Mouse (Mus musculus) C2C12 (cell line): Measurements from ENCODE around the gene Smim23. TPM values are rescaled to one million over a fixed set of nuclear protein-coding genes. Genes with fewer than 3 reads are reported as not detected.

ENCODE experiments used
- H3K27me3 ChIP-seq: one replicate; pipeline ENCODE4 v1.6.1; 2011; ENCODE audit not compliant: control insufficient read depth, insufficient read depth, insufficient read length
- H3K36me3 ChIP-seq: one replicate; pipeline ENCODE4 v1.6.1; 2011; ENCODE audit not compliant: control insufficient read depth, insufficient read depth
- H3K4me3 ChIP-seq: one replicate; pipeline ENCODE4 v1.5.1; 2011; ENCODE audit warnings: mild to moderate bottlenecking, control low read depth; ENCODE audit not compliant: poor library complexity, insufficient read depth, severe bottlenecking
- H3K79me2 ChIP-seq: one replicate; pipeline ENCODE4 v1.6.1; 2011; ENCODE audit not compliant: control insufficient read depth, insufficient read depth
- H3K79me3 ChIP-seq: one replicate; pipeline ENCODE4 v1.6.1; 2011; ENCODE audit warnings: low read depth, control low read depth
- H3ac ChIP-seq: one replicate; pipeline ENCODE3; 2011; ENCODE audit warnings: low read depth; ENCODE audit not compliant: control insufficient read depth, insufficient read length
- CEBPB ChIP-seq: IDR thresholded peaks from one replicate; pipeline ENCODE4 v1.6.1; 2011; ENCODE audit warnings: low read depth, mild to moderate bottlenecking, control low read depth, moderate library complexity
- CTCF ChIP-seq: IDR thresholded peaks from one replicate; pipeline ENCODE4 v1.5.1; 2011; ENCODE audit not compliant: control insufficient read depth, insufficient read depth, insufficient read length
- FOSL1 ChIP-seq: IDR thresholded peaks from one replicate; pipeline ENCODE4 v1.8.0; 2011; ENCODE audit warnings: mild to moderate bottlenecking, low read length; ENCODE audit not compliant: poor library complexity, insufficient read depth, severe bottlenecking
- MAX ChIP-seq: IDR thresholded peaks from one replicate; pipeline ENCODE4 v1.6.1; 2011; ENCODE audit warnings: mild to moderate bottlenecking, control low read depth
- MYOD1 ChIP-seq: IDR thresholded peaks from one replicate; pipeline ENCODE4 v1.6.1; 2011; ENCODE audit warnings: low read depth; ENCODE audit not compliant: control insufficient read depth, insufficient read length
- MYOG ChIP-seq: IDR thresholded peaks from one replicate; pipeline ENCODE4 v1.6.1; 2011; ENCODE audit not compliant: control insufficient read depth, insufficient read length; ENCODE audit errors: extremely low read depth
- USF1 ChIP-seq: IDR thresholded peaks from one replicate; pipeline ENCODE4 v1.6.1; 2011; ENCODE audit warnings: low read depth, mild to moderate bottlenecking, control low read depth, moderate library complexity
- polyA plus RNA-seq: library from polyadenylated mRNA; unstranded; fragments of >200 nt; fragmentation: generic; extraction: Trizol; gene quantifications from one replicate; pipeline ENCODE4 v1.2.1, GENCODE M21; 2012; ENCODE audit warnings: missing spikeins

Smim23 gene
- polyA plus RNA-seq, 1 experiment, result not detected

- Histone ChIP-seq H3K36me3 (no peaks in the 10 kb centered on the region), H3K79me3 (no peaks in the 10 kb centered on the region), H3ac (no peak overlapping the region), H3K79me2 (no peaks in the 10 kb centered on the region), H3K4me3 (no peak overlapping the region), H3K27me3 (peaks cover 20% of the 10 kb centered on the region)
- TF ChIP-seq CTCF (no peak), MYOD1 (no peak), USF1 (no peak), MYOG (no peak), FOSL1 (no peak), MAX (no peak), CEBPB (no peak)
These were observed 38.2 kb downstream of the Smim23 start for GRCm38 (mm10) chr11:32786201-32786600.

GRCm38 (mm10) chr11:32785591-32786147 is 38.7 kb downstream of the Smim23 start:
- no peaks in the 10 kb centered on the region for H3K79me3 ChIP-seq
- peaks cover 20% of the 10 kb centered on the region for H3K27me3 ChIP-seq
- H3K4me3 ChIP-seq, result no peak overlapping the region
- no peaks in the 10 kb centered on the region for H3K36me3 ChIP-seq
- TF ChIP-seq FOSL1, result no peak
- TF ChIP-seq MYOG, result no peak
- TF ChIP-seq MYOD1, result no peak
- no peak for TF ChIP-seq CEBPB
- no peak for TF ChIP-seq CTCF
- no peak for TF ChIP-seq MAX
- no peak for TF ChIP-seq USF1
- H3K79me2 ChIP-seq, result no peaks in the 10 kb centered on the region
- H3ac ChIP-seq, result no peak overlapping the region

- no peak overlapping the region for H3ac ChIP-seq
- H3K36me3 ChIP-seq, result no peaks in the 10 kb centered on the region
- no peaks in the 10 kb centered on the region for H3K79me2 ChIP-seq
- H3K79me3 ChIP-seq, result no peaks in the 10 kb centered on the region
- H3K27me3 ChIP-seq, result peaks cover 20% of the 10 kb centered on the region
- H3K4me3 ChIP-seq, result no peak overlapping the region
- TF ChIP-seq MYOD1 (no peak), USF1 (no peak), MYOG (no peak), CEBPB (no peak), CTCF (no peak), FOSL1 (no peak), MAX (no peak)
These were observed 41.7 kb downstream of the Smim23 start for GRCm38 (mm10) chr11:32782724-32783123.

- Histone ChIP-seq H3K79me3 (no peaks in the 10 kb centered on the region), H3K27me3 (peaks cover 19% of the 10 kb centered on the region), H3ac (no peak overlapping the region), H3K79me2 (no peaks in the 10 kb centered on the region), H3K36me3 (no peaks in the 10 kb centered on the region), H3K4me3 (no peak overlapping the region)
- TF ChIP-seq CTCF, result no peak
- TF ChIP-seq CEBPB, result no peak
- no peak for TF ChIP-seq MYOG
- no peak for TF ChIP-seq FOSL1
- TF ChIP-seq MAX, result no peak
These were observed 42.6 kb downstream of the Smim23 start for GRCm38 (mm10) chr11:32781633-32782404.

GRCm38 (mm10) chr11:32780747-32781536 is 43.5 kb downstream of the Smim23 start:
- H3ac ChIP-seq, result no peak overlapping the region
- no peaks in the 10 kb centered on the region for H3K79me3 ChIP-seq
- peaks cover 15% of the 10 kb centered on the region for H3K27me3 ChIP-seq
- no peaks in the 10 kb centered on the region for H3K36me3 ChIP-seq
- H3K79me2 ChIP-seq, result no peaks in the 10 kb centered on the region
- TF ChIP-seq FOSL1 (no peak), MYOG (no peak), CEBPB (no peak), MAX (no peak), CTCF (no peak), USF1 (no peak), MYOD1 (no peak)
- H3K4me3 ChIP-seq, result no peak overlapping the region
